Mouse (Mus musculus) liver (tissue): ENCODE data around the gene Tagln.
A peak's percentile ranks its signal among the peaks of the same experiment; 100 is the strongest.

Experiments
- DNase-seq: peaks from one replicate; pipeline ENCODE4 v3.0.0-alpha.2; 2020; ENCODE audit warnings: mixed read lengths

The Tagln gene

GRCm38 (mm10) chr9:45935628-45936210 is at the start of gene Tagln:
TSS of gene Tagln (minus strand) at chr9:45936058.
- peak; percentile 43 for DNase-seq

- DNase-seq = peak; percentile 39
Measured at GRCm38 (mm10) chr9:45985229-45985567, 49.3 kb upstream of the Tagln start.

- DNase-seq = peak; percentile 93
Measured at GRCm38 (mm10) chr9:45984409-45985228, 48.8 kb upstream of the Tagln start.

- DNase-seq = peak; percentile 49
Measured at GRCm38 (mm10) chr9:45983676-45984408, 48.0 kb upstream of the Tagln start.

DNA sequence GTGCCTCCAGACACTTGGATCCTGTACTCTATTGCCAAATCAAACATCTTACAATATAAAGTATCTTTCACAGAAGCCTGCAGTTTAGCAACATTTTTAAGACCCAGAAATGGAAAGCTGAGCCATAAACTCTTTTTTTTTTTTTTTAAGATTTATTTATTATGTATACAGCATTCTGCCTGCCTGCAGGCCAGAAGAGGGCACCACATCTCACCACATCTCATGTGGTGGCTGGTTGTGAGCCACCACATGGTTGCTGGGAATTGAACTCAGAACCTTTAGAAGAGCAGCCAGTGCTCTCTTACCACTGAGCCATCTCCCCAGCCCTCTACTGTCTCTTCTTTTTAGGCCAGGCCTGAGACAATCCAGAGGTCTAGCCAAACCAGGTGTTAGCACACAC is 45.5 kb upstream of the Tagln start:
- no peak for DNase-seq

DNA sequence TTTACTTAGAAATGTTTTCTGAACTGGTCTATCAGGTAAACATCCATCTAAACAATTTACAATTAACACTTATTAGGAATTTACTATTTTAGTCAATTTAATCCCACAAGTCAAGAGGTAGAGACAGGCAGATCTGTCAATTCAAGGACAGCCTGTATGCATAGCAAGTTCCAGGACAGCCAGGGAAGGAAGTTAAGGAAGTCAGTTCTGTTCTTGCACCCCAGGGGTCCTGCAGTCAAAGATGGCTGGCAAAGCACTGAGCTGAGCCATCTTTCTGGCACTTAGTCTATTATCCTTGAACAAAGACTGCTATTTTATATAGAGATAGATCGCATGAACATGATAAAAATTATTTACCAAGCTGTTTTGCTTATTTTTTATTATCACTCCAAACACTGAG is 44.8 kb upstream of the Tagln start:
- no peak for DNase-seq

DNA sequence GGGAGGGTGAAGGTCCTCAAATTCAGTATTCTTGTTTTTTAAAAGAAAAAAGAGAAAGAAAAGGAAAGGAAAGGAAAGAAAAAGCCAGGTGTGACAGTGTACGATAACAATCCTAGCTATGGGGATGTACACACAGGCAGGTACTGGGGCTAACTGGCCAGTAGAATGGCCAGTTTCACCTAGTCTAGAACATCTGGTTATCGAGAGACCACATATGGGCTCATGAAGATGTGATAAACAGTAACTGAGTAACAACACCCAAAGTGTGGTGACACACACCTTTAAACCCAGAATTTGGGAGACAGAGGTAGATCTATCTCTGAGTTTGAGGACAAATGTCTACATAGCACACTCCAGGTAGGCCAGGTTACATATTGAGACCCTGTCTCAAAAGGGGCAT is 43.9 kb upstream of the Tagln start:
- no peak for DNase-seq

- no peak for DNase-seq
Measured at GRCm38 (mm10) chr9:45976884-45977283, 41.0 kb upstream of the Tagln start.

- no peak for DNase-seq
Measured at GRCm38 (mm10) chr9:45963577-45963976, 27.7 kb upstream of the Tagln start.

- DNase-seq = no peak
Measured at GRCm38 (mm10) chr9:45961855-45962254, 26.0 kb upstream of the Tagln start.

GRCm38 (mm10) chr9:45959661-45960060 is 23.8 kb upstream of the Tagln start:
- no peak for DNase-seq

- no peak for DNase-seq
Measured at GRCm38 (mm10) chr9:45958851-45959250, 23.0 kb upstream of the Tagln start.

DNA sequence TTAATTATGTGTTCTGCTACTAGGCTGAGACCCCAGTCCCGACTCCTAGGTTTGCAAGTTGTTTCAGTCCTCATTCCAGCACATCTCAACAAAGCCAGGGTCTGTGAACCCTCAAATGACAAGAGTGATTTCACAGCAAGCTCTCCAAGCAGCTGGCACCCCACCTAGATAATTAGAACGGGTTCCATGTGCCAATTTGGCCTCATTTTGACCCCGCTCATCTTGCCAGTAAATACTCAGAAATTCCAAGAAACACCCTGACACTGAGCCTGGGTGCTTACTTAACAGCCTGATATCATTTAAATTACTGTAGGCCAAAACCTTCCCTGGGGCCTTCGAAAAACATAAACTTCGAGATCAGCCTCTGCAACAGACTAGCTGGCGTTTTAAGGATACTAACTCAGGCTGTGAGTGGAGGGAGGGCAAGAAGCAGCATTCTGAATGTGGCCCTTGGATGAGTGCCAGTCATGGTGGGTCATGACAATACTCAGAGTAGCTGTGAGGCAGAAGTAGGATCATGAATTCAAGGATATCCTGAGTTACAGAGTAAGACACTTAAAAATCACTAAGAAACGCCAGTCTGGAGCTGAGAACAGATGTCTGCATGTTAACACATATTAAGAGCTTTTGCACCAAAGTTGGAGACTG is 22.3 kb upstream of the Tagln start:
- no peak for DNase-seq

DNA sequence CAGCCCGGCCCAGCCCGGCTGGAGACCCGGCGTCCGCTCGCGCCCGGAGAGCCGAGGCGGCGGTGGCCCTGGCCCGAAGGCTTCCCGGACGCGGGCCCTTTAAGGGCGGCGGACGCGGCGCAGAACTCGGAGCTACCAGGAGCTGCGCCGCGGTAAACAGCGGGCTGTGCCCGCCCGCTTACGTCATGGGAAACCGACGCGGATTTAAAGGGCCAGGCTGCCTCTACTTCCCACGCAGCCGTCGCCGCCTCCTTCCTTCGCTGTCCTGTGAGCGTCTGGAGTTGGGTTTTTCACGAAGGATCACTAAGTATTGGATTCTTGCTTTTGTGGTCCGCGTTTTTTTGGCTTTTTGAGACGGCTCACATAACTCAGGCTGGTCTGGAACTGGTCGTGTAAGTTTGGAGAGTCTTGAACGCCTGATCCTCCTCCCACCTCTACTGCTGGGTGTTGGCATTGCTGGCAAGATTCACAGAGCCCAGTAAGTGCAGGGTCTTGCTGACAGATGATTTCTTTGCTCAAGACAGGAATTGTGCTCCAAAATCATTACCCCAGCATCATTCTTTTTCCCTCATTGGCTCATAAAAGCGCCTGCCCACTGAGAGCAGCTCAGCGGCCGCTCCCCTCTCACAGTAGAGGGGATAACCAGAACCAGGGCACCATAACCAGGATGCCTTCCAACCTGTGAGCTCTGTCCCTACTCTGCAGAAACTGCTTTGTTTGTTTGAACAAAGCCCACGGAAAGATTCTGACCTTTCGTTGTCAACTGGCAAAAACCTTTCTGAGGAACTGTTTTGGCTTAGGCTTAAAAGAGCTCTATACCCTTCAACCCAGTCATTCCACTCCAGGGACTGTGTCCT is 19.5 kb upstream of the Tagln start, which contains the start of gene Sidt2:
TSS of gene Sidt2 (minus strand) at position 152 of the 857 bp plus-strand sequence.
- peak; percentile 89 for DNase-seq

GRCm38 (mm10) chr9:45954294-45955106 is 18.6 kb upstream of the Tagln start:
- peak; percentile 62 for DNase-seq

DNA sequence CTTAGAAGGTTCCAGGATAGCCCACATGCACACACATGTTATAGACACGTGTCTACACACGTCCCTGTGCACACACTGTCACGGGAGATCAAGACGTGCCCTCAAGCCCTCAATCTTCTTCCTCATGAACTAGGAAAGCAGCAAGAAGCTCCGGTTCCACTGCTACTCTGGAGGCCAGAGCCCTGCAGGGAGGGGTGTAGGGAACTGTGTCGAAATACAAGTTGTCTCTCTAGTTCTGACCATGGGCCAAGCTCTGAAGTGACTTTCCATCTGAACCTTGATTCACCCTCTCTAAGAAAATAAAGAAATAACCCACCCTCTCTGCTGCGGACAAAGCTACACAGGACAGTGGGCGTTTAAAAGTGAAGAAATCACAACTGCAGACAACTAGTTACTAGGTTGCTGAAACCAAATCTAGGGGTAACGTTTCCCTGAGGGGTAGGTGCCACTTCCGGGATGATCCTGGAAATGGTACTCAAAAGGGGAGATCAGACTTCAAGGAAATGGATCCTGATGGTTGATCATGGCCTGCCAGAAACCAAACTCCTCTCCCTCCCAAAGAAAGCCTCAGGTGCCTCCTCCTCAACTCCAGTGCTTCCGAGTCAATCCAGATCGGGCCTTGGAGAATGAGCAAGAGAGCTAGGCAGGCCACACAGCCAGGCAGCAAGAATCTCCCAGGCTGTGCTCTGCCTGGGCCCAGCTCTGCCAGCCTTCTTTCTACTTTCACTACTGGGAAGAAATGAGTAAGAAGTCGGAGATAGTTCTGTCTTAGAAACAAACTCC is 17.8 kb upstream of the Tagln start:
- no peak for DNase-seq

GRCm38 (mm10) chr9:45952890-45953289 is 17.0 kb upstream of the Tagln start:
- no peak for DNase-seq

- no peak for DNase-seq
Measured at GRCm38 (mm10) chr9:45952057-45952456, 16.2 kb upstream of the Tagln start.

DNA sequence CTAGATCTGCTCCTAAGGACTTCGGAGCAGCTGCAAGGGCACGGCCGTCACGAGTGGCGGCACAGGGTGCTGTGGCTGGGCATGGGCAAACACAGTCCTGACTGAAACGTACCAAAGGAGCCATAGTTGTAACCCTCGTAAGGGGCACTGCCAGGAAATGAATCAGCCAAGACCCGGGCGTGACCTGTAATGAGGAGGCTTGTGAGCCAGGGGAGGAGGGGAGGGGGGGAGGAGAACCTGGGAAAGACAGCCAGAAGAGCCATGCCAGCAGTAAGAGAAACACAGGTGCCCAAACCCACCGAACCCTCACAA is 11.0 kb upstream of the Tagln start:
- DNase-seq = no peak

- no peak for DNase-seq
Measured at GRCm38 (mm10) chr9:45946182-45946871, 10.5 kb upstream of the Tagln start.
